Mouse (Mus musculus) CD4-positive helper T cell, adult 2 months (primary cell): Measurements from ENCODE around the gene Fank1.

Experiments
- DNase-seq: peaks from one replicate; pipeline ENCODE4 v3.0.0-alpha.2; 2012; ENCODE audit warnings: low read depth, missing footprints, low spot score

Gene Fank1

DNA sequence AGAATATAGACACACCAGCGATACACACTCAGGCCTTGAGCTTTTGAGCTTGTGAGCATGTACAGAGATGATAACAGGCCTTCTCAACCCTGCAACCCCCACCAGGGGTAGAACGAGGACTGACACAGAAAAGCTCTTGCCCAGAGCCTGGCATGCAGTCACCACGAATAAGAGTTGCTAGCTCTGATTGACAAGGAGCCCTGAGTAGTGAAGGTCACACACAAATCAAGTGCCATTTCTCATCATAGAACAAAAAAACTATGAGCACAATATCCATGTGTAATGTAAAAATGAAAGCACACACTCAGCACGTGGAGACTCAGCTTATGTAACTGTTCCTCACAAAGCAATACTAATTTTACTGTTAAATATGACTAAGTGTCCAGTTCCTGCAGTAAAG, 115.1 kb downstream of the Fank1 start:
- no peak for DNase-seq

DNA sequence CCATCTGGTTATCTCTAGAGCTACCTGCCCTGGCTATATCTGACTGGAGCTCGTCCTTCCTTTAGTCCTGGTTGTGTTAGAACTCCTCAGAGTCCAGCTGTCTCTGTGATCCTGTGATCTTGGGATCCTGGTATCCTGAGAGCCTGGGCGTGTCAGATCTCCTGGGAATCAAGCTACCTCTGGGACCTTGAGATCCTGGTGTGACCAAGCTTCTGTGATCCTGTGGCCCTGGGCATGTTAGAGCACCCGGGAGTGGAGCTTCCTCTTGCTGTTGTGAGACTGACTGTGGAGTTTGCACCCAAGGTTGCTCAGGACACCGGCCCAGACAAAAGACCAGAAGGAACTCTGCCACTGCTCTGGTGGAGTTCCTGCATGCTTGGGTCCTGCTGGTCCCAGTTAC, 122.7 kb downstream of the Fank1 start:
- DNase-seq, result no peak

DNA sequence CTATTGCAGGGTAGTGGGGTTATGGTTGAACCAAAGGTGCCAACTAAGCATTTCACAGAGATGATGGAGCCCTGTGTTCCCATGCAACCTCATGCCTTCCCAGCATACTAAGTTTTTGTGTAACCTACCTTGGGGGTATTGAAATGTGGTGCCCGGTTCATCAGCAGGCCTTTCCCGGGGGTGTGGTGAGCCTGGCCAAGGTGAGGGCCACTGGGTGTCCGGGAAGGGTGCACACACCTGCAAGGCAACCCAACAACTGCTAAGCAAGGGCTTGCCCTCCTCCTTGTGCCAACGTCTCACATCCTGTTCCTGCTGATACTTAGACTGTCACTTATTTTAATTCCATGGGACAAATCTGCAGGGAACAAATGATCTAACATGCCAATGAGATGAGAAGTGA, 132.3 kb downstream of the Fank1 start:
- no peak for DNase-seq

DNA sequence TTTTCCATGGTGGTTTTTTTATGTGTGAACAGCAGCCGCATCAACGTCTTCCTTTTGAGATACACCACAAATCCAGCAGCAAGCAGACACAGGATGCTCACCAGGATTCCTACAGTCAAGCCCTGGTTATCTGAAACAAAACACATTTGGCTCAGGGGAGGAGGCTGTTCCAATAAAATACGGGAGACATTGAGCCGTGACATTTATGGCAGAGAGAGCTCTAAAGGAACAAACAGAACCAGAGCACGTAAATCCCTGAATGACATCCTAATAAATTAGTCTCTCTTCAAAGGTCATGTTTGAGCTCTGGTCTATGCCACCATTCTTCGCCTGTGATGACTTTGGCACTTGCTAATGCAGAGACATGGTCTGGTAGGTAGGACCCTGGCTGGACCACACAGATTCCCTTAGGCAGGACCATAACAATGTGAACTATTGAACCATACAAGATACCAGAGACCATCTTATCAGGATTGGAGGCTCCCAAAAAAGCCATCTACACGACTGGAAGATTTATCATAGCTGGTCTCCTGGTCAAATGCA, 133.2 kb downstream of the Fank1 start:
- no peak for DNase-seq

DNA sequence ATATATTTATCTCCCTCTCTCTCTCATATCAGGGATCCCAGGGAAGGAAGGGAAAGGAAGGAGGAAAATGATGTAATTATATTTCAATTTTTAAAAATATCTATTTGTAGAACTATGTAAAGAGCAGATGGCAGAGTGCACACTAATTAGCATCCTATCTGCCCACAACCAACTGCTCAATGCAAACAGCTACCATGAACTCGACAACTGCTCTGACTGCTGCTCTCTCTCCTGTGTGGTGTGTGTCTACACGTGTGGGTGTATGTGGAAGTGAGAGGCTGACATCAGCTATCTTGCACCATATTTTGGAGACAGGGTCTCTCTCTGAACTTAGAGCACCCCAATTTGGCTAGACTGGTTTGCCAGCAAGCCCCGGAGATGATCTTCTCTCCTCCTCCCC, 135.2 kb downstream of the Fank1 start:
- no peak for DNase-seq

DNA sequence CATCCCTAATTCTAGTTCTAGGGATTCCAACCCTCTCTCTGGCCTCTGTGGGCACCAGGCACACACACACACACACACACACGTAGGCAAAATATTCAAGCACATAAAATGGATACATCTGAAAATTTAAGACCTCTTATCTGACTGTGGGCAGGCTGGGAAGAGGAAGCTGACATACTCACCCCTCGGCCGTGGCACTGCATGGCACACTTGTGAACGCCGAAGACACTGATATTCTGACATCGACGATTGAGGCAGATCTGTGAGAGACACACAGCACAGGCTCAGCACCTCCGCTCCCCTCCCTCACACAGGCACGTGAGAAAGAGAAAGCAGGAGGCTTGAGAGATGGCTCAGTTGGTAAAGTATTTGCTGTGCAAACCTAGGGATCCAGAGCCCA, 139.6 kb downstream of the Fank1 start:
- DNase-seq, result no peak

DNA sequence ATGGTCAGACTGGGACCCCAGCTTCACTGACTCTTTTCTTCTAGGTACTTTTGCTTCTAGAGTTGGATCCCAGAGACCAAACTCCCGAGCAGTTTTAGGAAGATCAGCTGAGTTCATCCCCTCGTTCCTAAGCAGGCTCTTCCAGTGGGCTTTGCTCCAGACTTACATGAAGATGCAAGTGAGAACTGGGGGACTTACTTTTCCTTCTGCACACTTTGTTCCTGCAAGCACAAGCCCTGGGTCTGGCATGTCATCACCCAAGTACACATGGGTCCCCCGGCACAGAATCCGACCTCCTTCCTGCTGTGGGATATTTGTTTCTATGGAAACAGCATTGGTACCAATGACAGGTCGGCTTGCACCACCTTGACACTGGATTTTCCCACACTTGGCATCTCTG, 142.6 kb downstream of the Fank1 start:
- no peak for DNase-seq

DNA sequence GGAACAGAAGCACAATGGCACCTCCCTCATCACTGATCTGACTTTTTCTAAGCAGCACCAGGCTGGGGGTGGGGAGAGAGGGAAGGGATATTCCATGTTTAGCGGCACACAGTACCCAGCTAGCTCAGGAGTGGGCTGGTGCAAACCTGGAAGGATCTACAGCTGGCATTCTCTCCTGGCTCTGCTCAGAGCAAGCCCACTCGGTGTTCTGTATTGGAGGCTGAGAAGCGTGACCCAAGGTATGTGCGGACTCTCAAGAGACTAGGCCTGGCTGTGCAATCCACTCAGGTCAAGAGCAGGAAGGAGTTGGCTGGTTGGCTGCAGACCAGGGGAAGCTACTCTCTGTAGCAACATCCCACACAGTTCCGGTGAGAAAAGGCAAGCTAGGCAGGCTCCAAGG, 143.3 kb downstream of the Fank1 start:
- DNase-seq, result no peak

DNA sequence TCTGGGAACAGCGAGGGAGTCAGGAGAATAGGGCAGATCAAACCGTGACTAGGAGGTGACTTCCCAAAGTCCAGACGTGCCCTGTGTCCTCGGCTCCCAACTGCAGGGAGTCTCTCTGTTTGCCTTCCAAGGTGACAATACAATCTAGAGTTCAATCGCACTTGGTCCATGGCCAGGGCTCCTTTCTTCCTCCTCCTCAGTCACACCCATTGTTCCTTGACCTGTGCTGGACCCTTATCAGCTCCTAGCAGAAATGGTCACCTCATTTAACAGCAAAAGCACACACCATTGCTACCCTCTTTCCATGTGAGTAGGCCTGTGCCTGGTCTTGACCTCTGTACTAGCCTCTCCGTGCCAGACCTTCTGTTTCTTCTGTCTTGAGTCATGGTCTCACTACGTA, 144.1 kb downstream of the Fank1 start:
- no peak for DNase-seq

DNA sequence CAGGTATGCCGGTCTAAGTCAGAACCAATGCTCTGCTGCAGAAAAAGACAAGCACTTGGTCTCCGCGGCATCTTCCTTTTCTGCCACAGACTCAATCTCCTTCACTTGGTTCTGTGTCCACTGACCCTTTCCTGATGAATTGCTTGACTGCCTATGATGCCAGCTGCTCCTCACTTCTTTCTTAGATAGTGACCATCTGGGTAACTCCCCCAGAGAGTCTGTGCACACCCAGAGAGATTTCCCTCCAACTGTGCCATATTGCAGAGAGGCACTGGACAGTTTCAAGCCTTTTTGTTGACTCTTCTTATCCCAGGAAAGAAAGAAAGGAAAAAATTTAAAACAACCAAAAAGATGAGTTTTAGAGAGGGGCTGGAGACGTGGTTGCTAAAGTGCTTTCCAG, 144.6 kb downstream of the Fank1 start:
- DNase-seq, result no peak

DNA sequence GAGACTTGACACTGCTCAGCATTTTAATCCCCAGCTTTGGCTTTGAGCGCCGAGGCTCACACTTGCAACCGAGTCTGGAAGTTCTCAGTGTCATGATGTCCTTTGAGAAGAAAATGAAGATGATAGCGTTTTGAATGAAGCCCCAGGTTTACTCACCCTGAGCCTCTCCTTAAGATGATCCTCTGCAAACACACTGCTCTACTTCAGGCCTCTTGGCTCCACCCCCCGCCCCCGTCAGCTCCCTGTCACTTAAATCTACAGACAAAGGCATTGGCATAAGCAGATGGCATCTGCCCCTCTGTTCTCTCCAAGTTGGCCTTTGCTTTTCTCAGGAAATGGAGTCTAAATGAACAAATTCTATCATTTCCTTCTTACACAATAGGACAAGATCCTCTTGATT, 147.3 kb downstream of the Fank1 start:
- no peak for DNase-seq

DNA sequence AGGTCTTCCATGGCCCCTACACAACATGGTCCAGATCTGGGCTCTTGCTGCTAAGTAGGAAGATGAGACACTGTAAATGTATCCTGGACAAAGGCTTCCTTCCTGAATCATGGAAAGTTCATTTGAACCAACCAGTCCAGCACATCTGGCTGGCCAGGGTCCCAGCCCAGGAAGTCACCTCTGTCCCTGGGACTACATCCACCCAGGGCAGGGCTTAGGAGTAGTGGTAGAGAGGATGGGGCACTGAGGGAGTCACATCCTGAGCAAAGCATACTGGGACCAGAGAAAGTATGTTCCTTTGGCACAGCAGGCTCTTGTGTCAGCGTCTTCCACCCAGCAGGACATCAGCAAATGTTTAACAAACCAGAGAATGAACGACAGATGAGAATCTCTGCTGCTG, 149.1 kb downstream of the Fank1 start:
- DNase-seq, result no peak

DNA sequence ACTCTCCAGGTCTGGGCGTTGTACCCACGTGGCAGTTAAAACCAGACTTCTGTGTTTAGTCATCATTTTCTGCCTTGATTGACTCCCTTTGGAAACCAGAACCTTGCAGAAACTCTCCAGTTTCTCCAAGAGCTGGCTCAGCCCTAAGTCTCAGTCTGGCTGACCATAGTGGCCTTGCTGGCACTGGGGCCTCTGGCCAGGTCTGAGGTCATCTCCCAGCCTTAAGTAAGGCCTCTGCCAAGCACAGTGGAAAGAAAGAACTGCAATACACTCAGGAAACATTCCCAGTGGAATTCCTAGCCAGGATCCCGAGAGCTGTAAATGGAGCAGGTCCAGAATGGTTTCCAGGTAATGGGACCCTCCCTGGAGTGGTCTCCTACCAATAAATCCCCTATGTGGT, 152.3 kb downstream of the Fank1 start:
- DNase-seq, result no peak
